Mouse (Mus musculus) adrenal gland, postnatal 0 days (tissue): ENCODE results near the gene Dot1l. TPM values are rescaled to one million over a fixed set of nuclear protein-coding genes. Genes with fewer than 3 reads are reported as not detected.

Experiments used
- microRNA-seq: library from miRNA; unstranded; fragments of <30 nt; microRNA quantifications from one replicate; pipeline ENCODE4, GENCODE M21; 2016; ENCODE audit warnings: borderline replicate concordance; ENCODE audit not compliant: insufficient number of aligned reads
- polyA plus RNA-seq: library from polyadenylated mRNA; unstranded; fragments of >200 nt; fragmentation: Nextera tagmentation; extraction: Ambion mirVana; gene quantifications from 2 replicates; pipeline ENCODE4 v1.2.1, GENCODE M21; 2015

The Dot1l gene
- 6.1 and 11.7 TPM in 2 replicates for polyA plus RNA-seq

DNA sequence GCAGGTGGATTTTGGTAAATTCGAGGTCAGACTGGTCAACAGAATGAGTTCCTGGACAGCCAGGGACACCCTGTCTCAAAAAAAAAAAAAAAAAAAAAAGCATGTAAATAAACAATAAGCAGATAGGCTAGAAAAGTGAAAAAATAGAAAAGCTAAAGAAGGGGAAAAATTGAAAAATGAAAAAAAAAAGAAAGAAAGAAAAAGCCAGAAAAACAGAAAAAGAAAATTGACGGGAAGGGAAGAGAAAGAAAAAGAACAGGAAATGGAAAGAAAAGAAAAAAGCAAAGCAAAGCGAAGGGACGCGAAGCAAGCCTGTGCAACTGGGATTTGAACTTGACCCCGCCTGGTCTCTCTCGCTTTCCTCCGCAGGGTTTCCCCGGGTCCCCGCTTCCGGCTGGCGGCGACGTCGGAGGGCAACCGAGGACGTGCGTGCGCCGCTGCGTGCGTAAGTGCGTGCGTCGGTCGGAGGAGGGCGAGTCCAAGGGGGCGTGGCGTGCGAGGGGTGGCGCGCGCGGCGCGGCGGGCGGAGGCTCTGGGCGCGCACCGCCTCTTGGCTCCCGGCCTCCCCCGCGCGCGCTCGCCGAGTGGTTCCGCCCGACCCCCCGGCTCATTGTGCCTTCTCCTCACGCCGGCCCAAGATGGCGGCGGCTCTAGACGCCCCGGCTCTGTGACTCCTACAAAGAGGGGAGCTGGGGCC, at the start of gene Dot1l:
Gene Dot1l, plus strand, starts transcription at position 613 of the 697 bp plus-strand sequence.

GRCm38 (mm10) chr10:80742180-80742978, 12.6 kb upstream of the Dot1l start, which contains the start of gene Ap3d1:
TSS of gene Ap3d1 (minus strand) at chr10:80742264.

GRCm38 (mm10) chr10:80798150-80799006, 43.4 kb downstream of the Dot1l start, which contains the start of the genes Sf3a2 and Plekhj1:
TSS of gene Sf3a2 (plus strand) at chr10:80798198.
TSS of gene Plekhj1 (minus strand) at chr10:80798626.

DNA sequence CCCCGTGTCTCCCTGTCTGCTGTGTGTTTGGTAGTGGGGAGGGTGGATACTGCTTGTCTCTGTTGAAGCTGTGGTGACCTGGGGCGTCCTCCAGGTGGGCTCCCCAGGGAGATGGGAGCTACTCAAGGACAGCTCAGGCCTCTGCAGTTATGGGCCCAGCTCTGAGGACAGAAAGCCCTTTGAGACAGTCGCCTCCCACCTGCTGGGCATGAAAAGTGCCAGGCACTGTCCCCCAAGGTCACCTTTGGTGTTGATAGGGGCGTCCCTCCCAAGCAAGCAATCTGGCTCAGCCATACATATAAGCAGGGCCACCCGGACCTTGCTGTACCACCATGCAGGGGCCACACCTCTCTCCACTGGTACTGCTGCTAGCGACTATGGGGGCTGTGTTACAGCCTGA, 49.9 kb downstream of the Dot1l start, which contains the start of gene Amh:
Gene Amh, plus strand, starts transcription at position 328 of the 400 bp plus-strand sequence.

DNA sequence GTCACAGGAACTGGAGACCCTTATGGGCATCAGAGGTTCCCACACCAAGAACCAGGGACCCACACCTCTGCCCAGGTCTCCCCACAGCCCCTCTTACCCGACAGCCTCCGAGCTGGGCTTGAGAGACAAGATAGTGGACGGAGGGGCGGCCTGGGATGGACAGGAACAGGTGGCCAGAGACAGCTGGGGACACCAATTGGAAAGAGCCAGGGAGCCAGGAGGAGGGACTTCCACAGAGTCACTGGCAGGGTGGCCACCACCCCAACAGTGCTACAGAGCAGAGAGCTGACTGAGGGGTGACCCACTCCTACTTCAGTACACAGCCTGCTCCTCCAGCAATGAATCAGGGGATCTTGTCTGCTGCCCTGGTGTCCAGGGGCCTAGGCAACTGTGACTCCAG, 58.4 kb downstream of the Dot1l start, which contains the start of gene Jsrp1:
Gene Jsrp1, minus strand, starts transcription at position 133 of the 400 bp plus-strand sequence.

GRCm38 (mm10) chr10:80826151-80827062, 71.4 kb downstream of the Dot1l start, which contains the start of gene Oaz1:
TSS of gene Oaz1 (plus strand) at chr10:80826656.

DNA sequence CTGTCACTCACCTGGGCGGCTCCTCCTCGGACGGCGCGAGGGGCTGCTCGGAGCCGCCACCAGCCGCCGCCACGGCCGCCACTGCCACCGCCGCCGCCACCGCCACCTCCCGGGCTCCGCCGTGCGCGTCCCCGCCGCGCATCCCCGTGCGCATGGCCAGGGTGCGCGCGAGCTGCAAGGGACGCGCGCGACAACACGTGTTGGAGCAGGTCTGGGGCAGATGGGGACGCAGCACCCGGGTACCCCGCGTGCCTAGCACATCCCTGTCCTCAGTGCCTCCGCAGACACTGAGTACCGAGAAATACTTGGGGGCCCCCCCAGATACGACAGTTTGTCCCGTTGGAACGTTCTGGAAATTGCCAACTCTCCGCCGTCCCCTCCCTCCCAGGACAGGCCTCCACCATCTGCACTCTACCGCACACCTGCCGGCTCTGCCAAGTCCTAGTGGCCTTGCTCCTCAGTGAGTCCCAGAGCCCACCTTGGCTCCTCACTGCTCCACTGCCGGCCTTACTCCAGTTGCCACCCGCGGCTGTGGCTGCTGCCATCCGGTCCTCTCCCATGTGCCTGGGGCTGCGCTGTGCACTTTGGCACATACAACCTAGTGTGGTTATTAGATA, 89.0 kb downstream of the Dot1l start, which contains the start of gene Lingo3:
Gene Lingo3, minus strand, starts transcription at position 109 of the 617 bp plus-strand sequence.

Small RNAs within 50 kb of the gene (microRNA-seq; reads per million reads assigned to microRNA genes)
- gene Mir1982: 2.8 reads per million

Other genes with a start within 250 kb of the Dot1l start
- gene Atp8b3, start 216.1 kb upstream of the Dot1l start, polyA plus RNA-seq: 0.61 and 0.94 TPM in 2 replicates
- gene Rexo1, start 193.6 kb upstream of the Dot1l start, polyA plus RNA-seq: 11.2 and 20.1 TPM in 2 replicates
- 7.9 and 8.0 TPM in 2 replicates for gene Klf16, start 177.9 kb upstream of the Dot1l start, polyA plus RNA-seq
- 102 and 134 TPM in 2 replicates for gene Abhd17a, start 164.9 kb upstream of the Dot1l start, polyA plus RNA-seq
- 54.3 and 79.2 TPM in 2 replicates for gene Scamp4, start 152.3 kb upstream of the Dot1l start, polyA plus RNA-seq
- 1.7 and 4.1 TPM in 2 replicates for gene Adat3, start 152.3 kb upstream of the Dot1l start, polyA plus RNA-seq
- 0.65 and 0.98 TPM in 2 replicates for gene Gm49322, start 149.2 kb upstream of the Dot1l start, polyA plus RNA-seq
- gene Csnk1g2, start 132.4 kb upstream of the Dot1l start, polyA plus RNA-seq: 102 and 121 TPM in 2 replicates
- gene Btbd2, start 98.1 kb upstream of the Dot1l start, polyA plus RNA-seq: 50.2 and 59.5 TPM in 2 replicates
- gene Mknk2, start 77.1 kb upstream of the Dot1l start, polyA plus RNA-seq: 42.1 and 50.3 TPM in 2 replicates
- gene Mob3a, start 53.2 kb upstream of the Dot1l start, polyA plus RNA-seq: 18.3 and 26.4 TPM in 2 replicates
- gene Izumo4, start 53.0 kb upstream of the Dot1l start, polyA plus RNA-seq: 20.7 and 36.4 TPM in 2 replicates
- 42.5 and 53.7 TPM in 2 replicates for gene Ap3d1, start 12.9 kb upstream of the Dot1l start, polyA plus RNA-seq
- 40.1 and 44.3 TPM in 2 replicates for gene Sf3a2, start 43.0 kb downstream of the Dot1l start, polyA plus RNA-seq
- gene Plekhj1, start 43.4 kb downstream of the Dot1l start, polyA plus RNA-seq: 108 and 114 TPM in 2 replicates
- 0.10 and 0.13 TPM in 2 replicates for gene Amh, start 50.0 kb downstream of the Dot1l start, polyA plus RNA-seq
- 5.0 and 9.2 TPM in 2 replicates for gene Jsrp1, start 58.3 kb downstream of the Dot1l start, polyA plus RNA-seq
- gene Oaz1, start 71.5 kb downstream of the Dot1l start, polyA plus RNA-seq: 1,421 and 1,451 TPM in 2 replicates
- gene Lingo3, start 88.8 kb downstream of the Dot1l start, polyA plus RNA-seq: 0.48 and 0.68 TPM in 2 replicates
- 278 and 372 TPM in 2 replicates for gene Lsm7, start 100.0 kb downstream of the Dot1l start, polyA plus RNA-seq
- 18.2 and 30.1 TPM in 2 replicates for gene Sppl2b, start 100.1 kb downstream of the Dot1l start, polyA plus RNA-seq
- gene Tmprss9, start 116.6 kb downstream of the Dot1l start, polyA plus RNA-seq: 0.12 and 0.24 TPM in 2 replicates
- gene Timm13, start 145.8 kb downstream of the Dot1l start, polyA plus RNA-seq: 369 and 379 TPM in 2 replicates
- 8.7 and 10.7 TPM in 2 replicates for gene Lmnb2, start 163.0 kb downstream of the Dot1l start, polyA plus RNA-seq
- gene Gadd45b, start 174.9 kb downstream of the Dot1l start, polyA plus RNA-seq: 14.3 and 17.2 TPM in 2 replicates